Mouse (Mus musculus): ENCODE measurements around the gene Zdbf2.
"Not testable (repeated sequence)": the region's sequence is repeated elsewhere in the genome, so short reads cannot be mapped to it uniquely, and the experiment has no call there.

Zdbf2 gene

DNA sequence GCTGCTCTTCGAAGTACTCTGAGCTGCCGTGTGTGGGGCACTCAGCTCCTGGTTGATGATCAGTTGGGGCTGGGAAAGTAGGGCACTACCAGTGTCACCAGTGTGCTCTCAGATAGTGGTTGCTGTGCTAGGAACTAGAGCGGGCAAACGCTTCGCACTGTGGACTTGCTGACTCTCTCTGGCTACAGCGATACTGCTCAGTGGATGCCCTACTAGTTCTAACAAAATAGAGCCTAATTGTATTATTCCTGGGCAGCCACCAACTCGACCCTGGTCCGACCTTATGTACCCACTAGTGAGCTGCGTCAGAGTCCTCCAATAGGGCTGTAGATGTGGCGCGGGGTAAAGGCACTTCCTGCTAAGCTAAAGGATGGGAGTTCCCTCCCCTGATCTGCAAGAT is 9.4 kb upstream of the Zdbf2 start:
- DNase-seq (ENCODE audit: low spot score), result no peak

DNA sequence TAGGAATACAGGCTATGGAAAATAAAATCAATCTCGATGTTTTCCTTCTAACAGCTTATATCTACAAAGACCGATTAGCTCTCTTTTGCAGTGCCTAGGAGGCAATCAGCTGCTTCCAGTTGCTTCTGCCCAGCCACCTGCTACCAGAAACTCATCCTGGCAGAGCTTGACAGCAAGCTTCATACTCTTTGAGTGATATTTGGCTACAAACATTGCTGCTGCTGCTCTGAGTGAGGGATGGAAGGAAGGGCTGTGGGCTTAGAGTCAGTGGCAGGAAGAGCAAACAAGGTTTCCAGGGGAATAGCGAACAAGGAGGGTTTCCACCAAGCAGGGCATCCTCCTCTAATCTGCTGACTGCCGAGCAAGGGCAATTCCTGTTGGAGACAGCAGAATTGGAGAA is 7.6 kb upstream of the Zdbf2 start:
- no peak for DNase-seq (ENCODE audit: low spot score)

DNA sequence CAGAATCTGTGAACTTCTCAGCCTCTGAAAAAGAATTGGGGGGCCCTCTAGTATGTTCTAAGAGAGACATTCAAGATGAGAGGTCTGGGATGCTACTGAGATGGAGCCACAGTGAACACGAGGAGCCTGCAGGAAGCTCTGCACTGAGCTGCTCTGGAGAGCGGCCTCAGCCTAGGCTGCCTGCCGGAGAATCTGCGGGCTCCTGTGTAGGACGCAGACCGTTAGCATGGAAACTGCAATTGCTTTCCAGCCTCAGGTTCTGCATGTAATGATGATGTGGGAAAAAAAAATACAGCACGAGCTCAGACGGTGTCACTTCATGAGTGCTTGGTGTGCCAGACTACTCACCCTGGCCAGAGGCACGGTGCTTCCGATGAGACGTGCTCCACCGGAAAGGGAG is 6.9 kb upstream of the Zdbf2 start:
- DNase-seq (ENCODE audit: low spot score), result no peak

DNA sequence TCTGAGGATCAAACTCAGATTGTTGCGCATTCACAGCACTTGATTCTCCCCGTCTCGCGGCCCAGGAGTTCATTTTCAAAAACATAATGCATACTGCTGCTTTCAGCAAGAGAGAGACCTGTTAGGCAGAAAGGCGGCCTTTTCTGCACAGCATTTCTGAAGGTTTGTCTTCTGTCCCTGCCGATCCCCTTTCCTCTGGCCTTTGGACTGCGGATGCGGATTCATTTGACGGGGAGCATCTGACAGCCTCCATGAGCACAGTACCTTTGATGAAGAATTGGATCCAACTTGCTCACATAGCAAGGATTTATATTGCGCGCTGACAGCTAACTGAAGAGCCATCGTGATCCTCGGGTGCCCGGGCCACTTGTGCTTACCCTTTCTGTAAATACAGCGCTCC is 6.3 kb upstream of the Zdbf2 start:
- no peak for DNase-seq (ENCODE audit: low spot score)

DNA sequence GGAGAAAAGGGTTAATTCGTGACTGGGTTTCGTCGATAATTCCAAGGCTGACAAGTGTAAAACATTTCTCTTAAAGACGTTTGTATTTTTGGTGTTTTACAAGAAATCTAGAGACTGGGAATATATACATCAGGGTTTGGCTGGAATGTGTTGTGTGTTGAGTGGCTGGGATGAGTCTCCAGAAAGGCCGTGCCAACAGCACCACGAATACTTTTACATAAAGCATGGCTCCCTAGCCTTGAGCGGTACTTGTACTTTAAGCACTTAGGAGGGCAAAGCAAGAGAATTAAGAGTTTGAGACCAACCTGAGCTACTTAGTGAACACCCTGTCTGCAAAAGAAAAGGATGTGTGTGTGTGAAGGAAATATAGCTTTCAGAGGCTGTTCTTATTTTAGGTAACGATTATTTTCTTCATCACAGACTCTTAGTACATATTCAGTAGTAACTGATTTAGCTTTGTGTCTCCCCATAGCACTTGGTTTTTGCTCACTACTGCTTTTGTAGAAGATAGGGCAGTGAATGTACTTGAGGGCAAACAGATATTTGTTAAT is 865 bp upstream of the Zdbf2 start:
- no peak for DNase-seq (ENCODE audit: low spot score)

DNA sequence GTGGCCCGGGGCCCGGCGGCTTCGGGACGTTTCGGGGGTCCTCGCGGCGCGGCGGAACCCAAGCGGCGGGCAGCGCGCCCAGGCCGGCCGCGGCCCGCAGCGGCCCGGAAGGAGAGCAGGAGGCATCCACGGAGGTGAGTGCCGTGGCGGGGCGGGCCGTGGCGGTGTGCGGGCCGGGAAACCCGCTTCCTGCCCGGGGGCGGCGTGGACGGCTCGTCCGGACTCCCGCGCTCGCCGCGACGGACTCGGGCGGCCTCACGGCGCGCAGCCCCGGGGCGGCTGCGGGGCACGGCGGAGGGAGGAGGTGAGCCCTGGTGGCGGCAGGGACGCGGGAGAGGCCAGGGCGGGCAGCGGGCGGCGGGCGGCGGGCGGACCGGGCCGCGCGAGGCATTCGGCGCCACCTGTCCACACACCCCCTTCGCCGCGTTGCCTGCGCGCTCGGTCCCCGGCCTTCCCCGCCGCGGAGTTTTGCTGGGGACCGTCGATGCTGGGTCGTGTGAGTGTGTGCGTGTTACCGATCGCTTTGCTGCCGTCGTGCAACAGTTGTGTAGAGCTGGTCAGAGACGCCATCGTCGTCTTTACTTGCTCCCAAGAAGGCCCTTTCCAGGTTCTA is 380 bp downstream of the Zdbf2 start:
- no peak for DNase-seq (ENCODE audit: low spot score)

DNA sequence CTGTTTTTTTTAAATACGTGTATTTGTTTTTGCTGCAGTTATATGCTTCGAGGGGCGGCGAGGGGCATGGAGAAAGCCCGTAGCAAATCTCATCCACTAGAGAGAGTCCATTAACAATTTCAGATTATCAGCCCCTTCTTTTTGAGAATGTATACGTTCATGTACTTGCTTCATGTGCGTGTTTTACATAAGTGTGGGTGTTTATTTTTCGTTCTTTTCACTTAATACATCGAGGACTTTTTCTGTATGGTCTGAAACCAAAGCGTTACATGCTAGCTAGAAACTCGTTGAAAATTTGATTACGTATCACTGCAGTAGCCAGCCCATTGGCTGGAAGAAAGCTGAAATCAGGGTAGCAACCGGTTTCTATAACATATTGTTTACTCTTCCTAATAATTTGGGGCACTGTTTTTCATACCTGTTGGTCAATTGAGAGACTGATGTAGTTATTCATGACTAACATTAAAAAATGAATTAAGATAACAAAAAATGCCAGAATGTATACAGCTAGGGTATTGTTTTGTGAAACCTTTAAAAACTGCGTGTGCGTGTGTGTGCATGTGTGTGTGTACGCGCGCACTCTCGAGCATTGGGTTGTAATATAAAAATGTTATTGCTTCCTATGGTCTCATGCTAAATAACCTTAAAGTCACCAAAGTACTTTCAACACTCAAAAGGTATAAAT is 1.1 kb downstream of the Zdbf2 start:
- DNase-seq (ENCODE audit: low spot score), result no peak

DNA sequence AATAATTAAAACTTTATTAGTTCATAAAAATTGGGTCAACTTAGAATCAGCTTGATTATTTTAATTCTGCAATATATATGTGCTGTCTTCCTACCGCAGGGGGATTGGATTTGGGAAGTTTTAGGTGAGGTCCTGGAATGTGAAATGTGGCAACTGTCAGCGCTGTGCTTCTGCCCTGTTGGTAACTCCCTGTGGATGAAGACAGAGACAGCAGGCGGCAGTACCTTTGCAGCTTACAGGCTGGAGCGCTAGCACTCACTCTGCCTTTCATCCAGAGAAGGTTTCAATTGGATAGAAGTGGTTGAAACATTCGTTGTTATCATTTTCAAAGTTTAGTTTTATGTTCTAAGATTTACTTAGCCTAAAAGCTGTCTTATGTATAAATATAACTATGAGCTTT is 5.0 kb downstream of the Zdbf2 start:
- DNase-seq (ENCODE audit: low spot score), result no peak

DNA sequence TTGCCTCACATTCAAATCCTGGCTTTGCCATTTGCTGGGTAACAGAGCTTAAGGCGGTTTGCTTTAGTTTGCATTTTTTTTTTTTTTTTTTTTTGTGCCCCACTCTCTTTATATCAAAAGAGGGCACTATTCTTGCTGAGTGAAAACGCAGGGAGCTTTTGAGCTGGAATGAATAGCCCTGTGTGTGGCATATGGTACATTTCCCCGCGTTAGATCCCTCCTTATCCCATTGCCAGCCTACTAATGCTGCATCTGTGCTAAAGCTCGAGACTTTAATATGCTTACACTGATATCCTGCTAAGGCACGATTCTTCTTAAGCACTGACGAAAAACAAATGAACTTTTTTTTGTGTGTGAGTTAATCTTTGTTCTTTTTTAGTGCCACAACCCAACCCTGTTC is 20.9 kb downstream of the Zdbf2 start:
- DNase-seq (ENCODE audit: low spot score), result no peak

DNA sequence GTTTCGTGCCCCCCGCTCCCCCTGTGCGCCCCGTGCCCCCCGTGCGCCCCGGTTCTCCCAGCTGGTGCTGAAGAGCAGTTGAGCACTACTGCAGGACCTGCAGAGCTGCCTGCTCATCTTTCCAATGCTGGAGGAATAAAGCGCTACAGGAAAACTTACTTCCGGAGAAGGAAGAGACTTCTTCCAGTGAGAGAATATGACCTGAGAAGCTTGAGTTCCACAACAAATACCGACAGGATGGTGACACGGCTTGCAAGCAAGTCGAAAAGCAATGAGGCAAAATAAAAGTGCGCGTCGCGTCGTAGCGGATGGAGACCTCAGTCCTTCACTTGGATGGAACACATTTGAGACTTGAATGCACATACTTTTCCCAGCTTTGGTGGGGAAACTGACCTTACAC is 36.6 kb downstream of the Zdbf2 start:
- no peak for DNase-seq (ENCODE audit: low spot score)

DNA sequence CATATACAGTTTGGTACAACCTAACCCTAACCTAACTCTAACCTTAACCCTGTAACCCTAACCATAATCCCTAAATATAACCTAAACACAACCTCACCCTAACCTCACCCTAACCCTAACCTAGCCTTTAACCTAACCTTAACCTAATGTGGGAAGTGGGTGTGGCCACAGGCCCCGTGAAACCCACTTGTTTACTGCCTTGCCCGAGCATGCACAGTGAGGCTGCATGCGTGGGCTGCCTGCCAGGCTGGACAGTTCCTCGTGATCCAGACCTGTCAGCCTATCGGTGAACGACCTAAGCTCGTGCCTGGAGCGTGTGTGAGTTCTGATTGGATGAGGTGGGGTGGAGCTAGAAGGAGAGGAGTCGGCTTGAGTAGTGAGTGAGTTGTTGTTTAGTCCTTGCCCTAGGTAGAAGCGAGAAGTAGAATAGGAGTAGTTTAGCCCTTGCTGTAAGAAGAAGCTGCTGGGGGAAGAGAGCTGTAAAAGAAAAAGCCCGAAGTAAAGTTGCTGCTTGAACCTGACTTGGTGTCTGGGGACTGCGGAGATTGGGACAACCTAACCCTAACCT is 50.6 kb downstream of the Zdbf2 start:
- not testable (repeated sequence) for DNase-seq (ENCODE audit: low spot score)
